Mouse (Mus musculus): ENCODE measurements at regions not wholly inside any gene's neighbourhood (a gene's known extent, or its start where the extent isn't known, plus 50 kb on each side); places are given as distances from the start of the nearest gene placed in this dataset.

GRCm38 (mm10) chr7:70817347-70817913 is 450.9 kb upstream of the Nr2f2 start:
- peaks cover 9% of the 10 kb centered on the region for H3K4me1 ChIP-seq (ENCODE audit: insufficient read depth)
- no peak overlapping the region for H3K4me3 ChIP-seq (ENCODE audit: low read depth, low read length)
- no peaks in the 10 kb centered on the region for H3K36me3 ChIP-seq (ENCODE audit: insufficient read depth)
- no peak overlapping the region for H3K4me2 ChIP-seq (ENCODE audit: low read depth)
- H3K27ac ChIP-seq (ENCODE audit: low read depth, low read length), result no peak overlapping the region
- DNase-seq (peak; percentile 56), ATAC-seq (peak; percentile 60; the same call in 1 of the 2 replicates)
- H3K9me3 ChIP-seq (ENCODE audit: low read length), result no peaks in the 10 kb centered on the region
- 45% methylated on average over 6 of the region's 6 CpGs for WGBS
- TF ChIP-seq CTCF (IDR thresholded peaks at IDR 0.05; ENCODE audit: low read depth), result no peak
- H3K27me3 ChIP-seq (ENCODE audit: insufficient read depth, low read length), result no peaks in the 10 kb centered on the region
- H3K9ac ChIP-seq, result no peak overlapping the region

- Histone ChIP-seq H3K27me3 (ENCODE audit: insufficient read depth, low read length) (no peaks in the 10 kb centered on the region), H3K36me3 (ENCODE audit: insufficient read depth) (no peaks in the 10 kb centered on the region), H3K27ac (ENCODE audit: low read depth, low read length) (no peak overlapping the region), H3K4me1 (ENCODE audit: insufficient read depth) (peaks cover 6% of the 10 kb centered on the region; the same call in 1 of the 2 replicates), H3K9ac (no peak overlapping the region), H3K4me3 (ENCODE audit: low read depth, low read length) (no peak overlapping the region), H3K4me2 (ENCODE audit: low read depth) (no peak overlapping the region), H3K9me3 (ENCODE audit: low read length) (no peaks in the 10 kb centered on the region)
- DNase-seq, result no peak
- no peak for TF ChIP-seq CTCF (IDR thresholded peaks at IDR 0.05; ENCODE audit: low read depth)
- ATAC-seq, result no peak
- WGBS, result 54% methylated on average over 3 of the region's 3 CpGs
Observed at GRCm38 (mm10) chr7:70814391-70814790, 447.9 kb upstream of the Nr2f2 start.

DNA sequence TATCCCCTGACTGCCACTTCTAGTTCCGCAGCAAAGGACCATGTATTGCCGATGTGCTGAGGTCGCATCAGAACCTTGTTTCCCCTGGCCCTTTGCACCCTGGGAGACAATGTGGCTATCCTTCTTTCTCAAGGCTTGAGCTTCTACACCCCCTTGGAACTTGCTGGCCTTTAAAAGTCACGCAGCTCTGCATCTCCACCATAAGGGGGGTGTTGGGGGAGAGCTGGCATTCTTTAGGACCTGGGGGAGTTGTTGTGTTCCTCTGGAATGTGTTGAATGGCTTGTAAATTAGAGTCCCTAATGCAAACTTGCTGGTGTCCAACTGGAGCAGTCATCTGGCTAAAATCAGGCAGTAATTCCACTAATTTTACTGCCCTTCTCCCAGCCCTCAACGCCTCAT is 446.6 kb upstream of the Nr2f2 start:
- no peak overlapping the region for H3K27ac ChIP-seq (ENCODE audit: low read depth, low read length)
- no peak overlapping the region for H3K4me3 ChIP-seq (ENCODE audit: low read depth, low read length)
- no peaks in the 10 kb centered on the region for H3K27me3 ChIP-seq (ENCODE audit: insufficient read depth, low read length)
- H3K4me2 ChIP-seq (ENCODE audit: low read depth), result no peak overlapping the region
- TF ChIP-seq CTCF (IDR thresholded peaks at IDR 0.05; ENCODE audit: low read depth), result no peak
- no peak for ATAC-seq
- no peak for DNase-seq
- no peaks in the 10 kb centered on the region for H3K9me3 ChIP-seq (ENCODE audit: low read length)
- H3K9ac ChIP-seq, result no peak overlapping the region
- H3K36me3 ChIP-seq (ENCODE audit: insufficient read depth), result no peaks in the 10 kb centered on the region
- H3K4me1 ChIP-seq (ENCODE audit: insufficient read depth), result peaks cover 6% of the 10 kb centered on the region; the same call in 1 of the 2 replicates
- WGBS, result 56% methylated on average over 5 of the region's 5 CpGs

DNA sequence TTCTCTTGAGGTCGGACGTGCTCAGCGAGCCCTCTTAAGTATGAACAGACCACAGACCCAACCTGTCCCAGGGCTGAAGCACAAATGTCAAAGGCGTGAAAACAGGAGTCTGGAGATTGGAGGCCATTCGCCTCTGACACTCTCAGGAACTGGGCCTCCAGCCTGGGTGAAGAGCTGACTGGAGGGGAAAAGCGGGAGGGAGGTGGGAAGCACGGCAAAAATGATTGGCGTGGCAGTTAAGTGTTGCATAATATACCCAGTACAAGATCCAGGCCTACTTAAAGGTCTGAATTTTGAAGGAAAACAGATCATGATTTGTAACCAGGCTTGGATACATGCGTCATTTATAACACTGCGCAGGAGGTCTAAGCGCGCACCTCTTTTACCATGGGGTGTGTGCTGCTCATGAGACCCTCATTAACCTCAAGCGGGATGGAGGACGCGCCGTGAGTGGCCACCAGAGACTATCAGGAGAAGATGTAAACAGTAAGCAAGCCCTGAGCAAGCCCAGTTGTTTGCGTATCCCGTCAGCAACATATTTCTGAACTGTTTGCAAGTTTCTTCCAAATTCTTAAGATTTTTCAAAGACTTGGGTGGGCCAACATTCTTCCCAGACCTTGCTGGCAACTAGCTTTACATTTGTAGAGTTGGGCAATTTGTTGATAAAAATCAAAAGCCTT is 444.0 kb upstream of the Nr2f2 start:
- H3K4me3 ChIP-seq (ENCODE audit: low read depth, low read length), result no peak overlapping the region
- no peaks in the 10 kb centered on the region for H3K27me3 ChIP-seq (ENCODE audit: insufficient read depth, low read length)
- 91% methylated on average over 18 of the region's 18 CpGs for WGBS
- no peaks in the 10 kb centered on the region for H3K9me3 ChIP-seq (ENCODE audit: low read length)
- H3K9ac ChIP-seq, result no peak overlapping the region
- no peak overlapping the region for H3K27ac ChIP-seq (ENCODE audit: low read depth, low read length)
- H3K4me1 ChIP-seq (ENCODE audit: insufficient read depth), result no peaks in the 10 kb centered on the region
- ATAC-seq (no peak), DNase-seq (no peak)
- no peaks in the 10 kb centered on the region for H3K36me3 ChIP-seq (ENCODE audit: insufficient read depth)
- no peak for TF ChIP-seq CTCF (IDR thresholded peaks at IDR 0.05; ENCODE audit: low read depth)
- H3K4me2 ChIP-seq (ENCODE audit: low read depth), result no peak overlapping the region

DNA sequence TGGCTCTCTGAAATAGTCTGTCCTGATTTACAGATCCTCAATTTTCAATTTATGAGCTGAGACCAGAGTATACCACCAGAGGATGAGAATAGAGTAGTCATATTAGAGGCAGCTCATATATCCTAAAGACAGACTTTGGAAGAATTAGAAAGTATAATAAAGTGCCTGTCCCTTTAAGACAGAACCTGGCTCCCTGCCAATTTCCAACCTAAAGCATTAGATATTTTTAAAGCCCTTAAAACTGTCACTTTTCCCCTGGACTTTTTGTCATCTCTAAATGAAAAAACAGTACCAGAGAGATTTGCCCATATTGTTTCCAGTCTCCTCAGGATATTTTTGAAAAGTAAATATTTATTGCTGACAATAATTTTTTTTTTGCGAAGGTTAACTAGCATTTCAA is 437.7 kb upstream of the Nr2f2 start:
- Histone ChIP-seq H3K36me3 (ENCODE audit: insufficient read depth) (no peaks in the 10 kb centered on the region), H3K4me3 (ENCODE audit: low read depth, low read length) (no peak overlapping the region), H3K9ac (no peak overlapping the region), H3K27me3 (ENCODE audit: insufficient read depth, low read length) (no peaks in the 10 kb centered on the region), H3K27ac (ENCODE audit: low read depth, low read length) (no peak overlapping the region), H3K9me3 (ENCODE audit: low read length) (no peaks in the 10 kb centered on the region), H3K4me2 (ENCODE audit: low read depth) (no peak overlapping the region), H3K4me1 (ENCODE audit: insufficient read depth) (no peaks in the 10 kb centered on the region)
- no peak for TF ChIP-seq CTCF (IDR thresholded peaks at IDR 0.05; ENCODE audit: low read depth)
- whole genome bisulfite sequencing, result 68% methylated on average over 1 of the region's 1 CpGs
- ATAC-seq (no peak), DNase-seq (no peak)

- H3K4me2 ChIP-seq (ENCODE audit: low read depth), result no peak overlapping the region
- no peak for ATAC-seq
- no peaks in the 10 kb centered on the region for H3K9me3 ChIP-seq (ENCODE audit: low read length)
- TF ChIP-seq CTCF (IDR thresholded peaks at IDR 0.05; ENCODE audit: low read depth), result no peak
- 91% methylated on average over 1 of the region's 1 CpGs for WGBS
- H3K9ac ChIP-seq, result no peak overlapping the region
- no peak for DNase-seq
- H3K4me3 ChIP-seq (ENCODE audit: low read depth, low read length), result no peak overlapping the region
- H3K4me1 ChIP-seq (ENCODE audit: insufficient read depth), result no peaks in the 10 kb centered on the region
- no peak overlapping the region for H3K27ac ChIP-seq (ENCODE audit: low read depth, low read length)
- no peaks in the 10 kb centered on the region for H3K36me3 ChIP-seq (ENCODE audit: insufficient read depth)
- no peaks in the 10 kb centered on the region for H3K27me3 ChIP-seq (ENCODE audit: insufficient read depth, low read length)
Observed at GRCm38 (mm10) chr7:70799976-70800375, 433.4 kb upstream of the Nr2f2 start.

DNA sequence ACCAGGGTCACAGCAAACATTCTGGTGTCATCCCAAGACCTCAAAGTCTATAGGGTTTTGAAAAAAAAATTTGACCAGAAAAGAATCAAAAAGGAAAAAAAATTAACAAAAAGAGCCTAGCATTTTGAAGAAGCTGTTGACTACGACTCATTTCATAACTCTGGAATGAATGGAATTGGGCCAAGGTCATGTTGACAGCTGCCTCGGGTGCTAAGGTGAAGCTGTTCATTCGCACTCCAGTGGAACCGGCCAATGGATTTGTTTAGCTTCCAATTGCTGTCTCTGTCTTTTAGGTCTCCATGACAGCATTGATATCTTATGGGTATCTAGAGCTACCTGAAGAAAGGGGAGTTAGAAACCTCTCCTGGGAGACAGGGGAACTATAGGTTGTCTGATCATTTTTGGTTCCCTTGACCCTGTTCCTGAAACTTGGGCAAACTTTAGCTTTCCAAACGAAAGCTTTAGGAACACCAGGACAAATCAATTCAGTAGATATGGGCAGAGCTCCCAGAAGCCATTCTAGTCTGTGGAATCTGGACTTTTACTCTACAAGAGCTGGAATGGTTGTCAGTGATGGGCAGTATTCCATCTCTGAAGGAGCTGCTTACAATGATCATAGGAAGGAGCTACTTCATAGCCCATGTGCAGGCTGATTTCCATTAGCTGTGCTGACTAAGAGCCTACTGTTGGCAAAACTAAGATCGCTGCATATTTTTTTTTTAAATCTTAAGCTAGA is 432.7 kb upstream of the Nr2f2 start:
- no peak for TF ChIP-seq CTCF (IDR thresholded peaks at IDR 0.05; ENCODE audit: low read depth)
- 82% methylated on average over 6 of the region's 6 CpGs for WGBS
- ATAC-seq (no peak), DNase-seq (no peak)
- no peak overlapping the region for H3K4me3 ChIP-seq (ENCODE audit: low read depth, low read length)
- H3K4me2 ChIP-seq (ENCODE audit: low read depth), result no peak overlapping the region
- H3K27me3 ChIP-seq (ENCODE audit: insufficient read depth, low read length), result no peaks in the 10 kb centered on the region
- no peak overlapping the region for H3K9ac ChIP-seq
- no peaks in the 10 kb centered on the region for H3K9me3 ChIP-seq (ENCODE audit: low read length)
- no peak overlapping the region for H3K27ac ChIP-seq (ENCODE audit: low read depth, low read length)
- no peaks in the 10 kb centered on the region for H3K36me3 ChIP-seq (ENCODE audit: insufficient read depth)
- H3K4me1 ChIP-seq (ENCODE audit: insufficient read depth), result no peaks in the 10 kb centered on the region
